Mouse (Mus musculus): Measurements from ENCODE around the gene Hmga2. TPM values are rescaled to one million over a fixed set of nuclear protein-coding genes. Genes with fewer than 3 reads are reported as not detected.
A peak's percentile ranks its signal among the peaks of the same experiment; 100 is the strongest.
"Not testable (repeated sequence)": the region's sequence is repeated elsewhere in the genome, so short reads cannot be mapped to it uniquely, and the experiment has no call there.

The Hmga2 gene
- polyA plus RNA-seq, 1 experiment from 2014 or later, result 4.3 TPM

- Histone ChIP-seq H3K4me3 (no peak overlapping the region), H3K36me3 (no peaks in the 10 kb centered on the region), H3K27ac (no peak overlapping the region), H3K9me3 (no peaks in the 10 kb centered on the region), H3K4me1 (replicated peaks) (peaks cover 51% of the 10 kb centered on the region), H3K27me3 (peaks cover 36% of the 10 kb centered on the region; the same call in 1 of the 2 replicates), H3K9ac (no peak overlapping the region), H3K4me2 (no peak overlapping the region)
- 18% methylated on average over 8 of the region's 8 CpGs for WGBS
- no peak for ATAC-seq (ENCODE audit: low FRiP score)
These were observed 87.8 kb downstream of the Hmga2 start for GRCm38 (mm10) chr10:120388400-120388871.

- Histone ChIP-seq H3K9me3 (no peaks in the 10 kb centered on the region), H3K4me2 (no peak overlapping the region), H3K4me1 (replicated peaks) (peaks cover 45% of the 10 kb centered on the region), H3K36me3 (no peaks in the 10 kb centered on the region), H3K4me3 (no peak overlapping the region), H3K9ac (no peak overlapping the region), H3K27ac (no peak overlapping the region), H3K27me3 (peaks cover 31% of the 10 kb centered on the region; the same call in 1 of the 2 replicates)
- no peak for ATAC-seq (ENCODE audit: low FRiP score)
- 71% methylated on average over 8 of the region's 8 CpGs for WGBS
These were observed 89.2 kb downstream of the Hmga2 start for GRCm38 (mm10) chr10:120387105-120387504.

- H3K27me3 ChIP-seq, result peaks cover 14% of the 10 kb centered on the region; the same call in 1 of the 2 replicates
- no peaks in the 10 kb centered on the region for H3K36me3 ChIP-seq
- H3K27ac ChIP-seq, result no peak overlapping the region
- no peaks in the 10 kb centered on the region for H3K9me3 ChIP-seq
- no peak overlapping the region for H3K4me3 ChIP-seq
- 67% methylated on average over 10 of the region's 10 CpGs for WGBS
- H3K4me1 ChIP-seq (replicated peaks), result peaks cover 32% of the 10 kb centered on the region
- ATAC-seq (ENCODE audit: low FRiP score), result no peak
- no peak overlapping the region for H3K9ac ChIP-seq
- H3K4me2 ChIP-seq, result no peak overlapping the region
These were observed 91.3 kb downstream of the Hmga2 start for GRCm38 (mm10) chr10:120384797-120385600.

- no peaks in the 10 kb centered on the region for H3K36me3 ChIP-seq
- WGBS, result 72% methylated on average over 7 of the region's 7 CpGs
- no peak overlapping the region for H3K4me3 ChIP-seq
- no peak for ATAC-seq (ENCODE audit: low FRiP score)
- no peak overlapping the region for H3K4me2 ChIP-seq
- H3K9ac ChIP-seq, result no peak overlapping the region
- H3K27ac ChIP-seq, result no peak overlapping the region
- H3K4me1 ChIP-seq (replicated peaks), result peaks cover 32% of the 10 kb centered on the region
- 0 out of 2 replicates have a peak, but pooled peaks cover 10% of the 10 kb centered on the region for H3K27me3 ChIP-seq
- no peaks in the 10 kb centered on the region for H3K9me3 ChIP-seq
These were observed 92.2 kb downstream of the Hmga2 start for GRCm38 (mm10) chr10:120384040-120384439.

GRCm38 (mm10) chr10:120377795-120378194 lies 98.5 kb downstream of the Hmga2 start:
- WGBS, result 65% methylated on average over 3 of the region's 3 CpGs
- Histone ChIP-seq H3K9me3 (no peaks in the 10 kb centered on the region), H3K27me3 (no peaks in the 10 kb centered on the region), H3K4me3 (no peak overlapping the region), H3K27ac (no peak overlapping the region), H3K4me2 (0 out of 2 replicates have a peak overlapping the region, but pooled peaks have one; percentile 25), H3K4me1 (replicated peaks) (peaks cover 21% of the 10 kb centered on the region), H3K9ac (no peak overlapping the region), H3K36me3 (no peaks in the 10 kb centered on the region)
- peak; percentile 40; the same call in 1 of the 2 replicates for ATAC-seq (ENCODE audit: low FRiP score)

GRCm38 (mm10) chr10:120377327-120377752 lies 98.9 kb downstream of the Hmga2 start:
- peaks cover 21% of the 10 kb centered on the region for H3K4me1 ChIP-seq (replicated peaks)
- H3K4me2 ChIP-seq, result 0 out of 2 replicates have a peak overlapping the region, but pooled peaks have one; percentile 25
- H3K36me3 ChIP-seq, result no peaks in the 10 kb centered on the region
- ATAC-seq (ENCODE audit: low FRiP score), result peak; percentile 94
- 16% methylated on average over 19 of the region's 19 CpGs for WGBS
- H3K27me3 ChIP-seq, result no peaks in the 10 kb centered on the region
- H3K9ac ChIP-seq, result no peak overlapping the region
- H3K9me3 ChIP-seq, result no peaks in the 10 kb centered on the region
- H3K27ac ChIP-seq, result no peak overlapping the region
- H3K4me3 ChIP-seq, result no peak overlapping the region

GRCm38 (mm10) chr10:120375438-120375837 lies 100.8 kb downstream of the Hmga2 start:
- ATAC-seq (ENCODE audit: low FRiP score), result no peak
- H3K27ac ChIP-seq, result no peak overlapping the region
- no peaks in the 10 kb centered on the region for H3K36me3 ChIP-seq
- no peak overlapping the region for H3K9ac ChIP-seq
- peaks cover 21% of the 10 kb centered on the region for H3K4me1 ChIP-seq (replicated peaks)
- 94% methylated on average over 14 of the region's 14 CpGs for whole genome bisulfite sequencing
- no peaks in the 10 kb centered on the region for H3K27me3 ChIP-seq
- H3K9me3 ChIP-seq, result no peaks in the 10 kb centered on the region
- H3K4me3 ChIP-seq, result no peak overlapping the region
- H3K4me2 ChIP-seq, result no peak overlapping the region

GRCm38 (mm10) chr10:120371215-120371614 lies 105.1 kb downstream of the Hmga2 start:
- Histone ChIP-seq H3K4me1 (replicated peaks) (peaks cover 11% of the 10 kb centered on the region; the same call in 1 of the 2 replicates), H3K36me3 (no peaks in the 10 kb centered on the region), H3K4me3 (no peak overlapping the region), H3K9ac (no peak overlapping the region), H3K27me3 (no peaks in the 10 kb centered on the region), H3K9me3 (no peaks in the 10 kb centered on the region), H3K27ac (no peak overlapping the region), H3K4me2 (no peak overlapping the region)
- WGBS, result 75% methylated on average over 10 of the region's 10 CpGs
- no peak for ATAC-seq (ENCODE audit: low FRiP score)

GRCm38 (mm10) chr10:120369187-120369805 lies 107.0 kb downstream of the Hmga2 start:
- Histone ChIP-seq H3K9ac (no peak overlapping the region), H3K36me3 (no peaks in the 10 kb centered on the region), H3K4me1 (replicated peaks) (0 out of 2 replicates have a peak, but pooled peaks cover 14% of the 10 kb centered on the region), H3K9me3 (no peaks in the 10 kb centered on the region), H3K27ac (no peak overlapping the region), H3K27me3 (no peaks in the 10 kb centered on the region), H3K4me3 (no peak overlapping the region), H3K4me2 (no peak overlapping the region)
- WGBS, result 63% methylated on average over 21 of the region's 21 CpGs
- no peak for ATAC-seq (ENCODE audit: low FRiP score)

GRCm38 (mm10) chr10:120366173-120366592 lies 110.1 kb downstream of the Hmga2 start:
- H3K9ac ChIP-seq; H3K27ac ChIP-seq; H3K27me3 ChIP-seq; H3K36me3 ChIP-seq; H3K4me3 ChIP-seq; H3K4me2 ChIP-seq; ATAC-seq (ENCODE audit: low FRiP score); H3K9me3 ChIP-seq: not testable (repeated sequence)
- 88% methylated on average over 3 of the region's 3 CpGs for WGBS
- 0 out of 2 replicates have a peak, but pooled peaks cover 14% of the 10 kb centered on the region for H3K4me1 ChIP-seq (replicated peaks)

GRCm38 (mm10) chr10:120365380-120366172 lies 110.7 kb downstream of the Hmga2 start:
- peak; percentile 52; the same call in 1 of the 2 replicates for ATAC-seq (ENCODE audit: low FRiP score)
- peak overlapping the region; percentile 11; the same call in 1 of the 2 replicates for H3K4me2 ChIP-seq
- no peak overlapping the region for H3K4me3 ChIP-seq
- WGBS, result 46% methylated on average over 24 of the region's 24 CpGs
- no peaks in the 10 kb centered on the region for H3K27me3 ChIP-seq
- H3K9me3 ChIP-seq, result no peaks in the 10 kb centered on the region
- H3K9ac ChIP-seq, result no peak overlapping the region
- 0 out of 2 replicates have a peak, but pooled peaks cover 14% of the 10 kb centered on the region for H3K4me1 ChIP-seq (replicated peaks)
- H3K27ac ChIP-seq, result no peak overlapping the region
- no peaks in the 10 kb centered on the region for H3K36me3 ChIP-seq
